Mouse (Mus musculus) Muller cell, postnatal 12 days (primary cell): ENCODE results near the gene Gprc5d.

ENCODE experiments used
- DNase-seq: peaks from one replicate; pipeline ENCODE4 v3.0.0-alpha.2; 2015; ENCODE audit errors: inconsistent ontology term

Gprc5d gene

GRCm38 (mm10) chr6:135136439-135137161 is 18.5 kb upstream of the Gprc5d start:
- DNase-seq: no peak

GRCm38 (mm10) chr6:135135735-135136134 is 17.7 kb upstream of the Gprc5d start:
- DNase-seq: no peak

- DNase-seq: no peak
These were observed 15.4 kb upstream of the Gprc5d start for GRCm38 (mm10) chr6:135133486-135133885.

- no peak for DNase-seq
These were observed 15.0 kb upstream of the Gprc5d start for GRCm38 (mm10) chr6:135133086-135133485.

- no peak for DNase-seq
These were observed 6.8 kb upstream of the Gprc5d start for GRCm38 (mm10) chr6:135124755-135125380.

GRCm38 (mm10) chr6:135116479-135116878 is 1.6 kb downstream of the Gprc5d start:
- no peak for DNase-seq

GRCm38 (mm10) chr6:135113114-135113436 is 5.0 kb downstream of the Gprc5d start:
- no peak for DNase-seq

- peak; percentile 73 for DNase-seq
These were observed 5.5 kb downstream of the Gprc5d start for GRCm38 (mm10) chr6:135112411-135113113.

GRCm38 (mm10) chr6:135107014-135107413 is 11.1 kb downstream of the Gprc5d start:
- DNase-seq: no peak

- DNase-seq: no peak
These were observed 15.3 kb downstream of the Gprc5d start for GRCm38 (mm10) chr6:135102736-135103303.

- DNase-seq: no peak
These were observed 17.2 kb downstream of the Gprc5d start for GRCm38 (mm10) chr6:135100787-135101472.

GRCm38 (mm10) chr6:135092798-135093470 is 25.1 kb downstream of the Gprc5d start:
- DNase-seq: no peak

GRCm38 (mm10) chr6:135090661-135091060 is 27.4 kb downstream of the Gprc5d start:
- DNase-seq: no peak

GRCm38 (mm10) chr6:135089786-135090185 is 28.3 kb downstream of the Gprc5d start:
- no peak for DNase-seq

GRCm38 (mm10) chr6:135087721-135088451 is 30.2 kb downstream of the Gprc5d start:
- peak; percentile 82 for DNase-seq

GRCm38 (mm10) chr6:135085703-135086102 is 32.4 kb downstream of the Gprc5d start:
- DNase-seq: no peak

- no peak for DNase-seq
These were observed 34.0 kb downstream of the Gprc5d start for GRCm38 (mm10) chr6:135083991-135084502.

GRCm38 (mm10) chr6:135078420-135078819 is 39.7 kb downstream of the Gprc5d start:
- DNase-seq: no peak

- no peak for DNase-seq
These were observed 41.9 kb downstream of the Gprc5d start for GRCm38 (mm10) chr6:135076202-135076601.

GRCm38 (mm10) chr6:135074405-135074947 is 43.6 kb downstream of the Gprc5d start:
- no peak for DNase-seq
